Mouse (Mus musculus) heart, embryonic 11.5 days (tissue): ENCODE results near the gene Lbx2. TPM values are rescaled to one million over a fixed set of nuclear protein-coding genes. Genes with fewer than 3 reads are reported as not detected.

Experiments used
- ATAC-seq: fragments of 200-750 bp; cut with Nextera tagmentation; replicated peaks from 2 replicates; pipeline ENCODE4 v1.8.0; 2017; ENCODE audit warnings: moderate library complexity; ENCODE audit not compliant: insufficient number of reproducible peaks, low FRiP score, low TSS enrichment
- H3K27ac ChIP-seq: fragments of 300-500 bp; sonication (generic); 2 replicates; pipeline ENCODE4 v1.5.1; 2014; ENCODE audit warnings: mild to moderate bottlenecking, low read depth, low read length
- H3K27me3 ChIP-seq: fragments of 300-500 bp; sonication (generic); 2 replicates; pipeline ENCODE4 v1.6.1; 2014; ENCODE audit warnings: mild to moderate bottlenecking, low read length, mixed read lengths; ENCODE audit not compliant: control insufficient read depth, insufficient read depth
- H3K36me3 ChIP-seq: fragments of 300-500 bp; sonication (generic); 2 replicates; pipeline ENCODE4 v1.6.1; 2014; ENCODE audit warnings: mild to moderate bottlenecking, low read length, moderate library complexity, mixed read lengths; ENCODE audit not compliant: control insufficient read depth, insufficient read depth
- H3K4me1 ChIP-seq: fragments of 300-500 bp; sonication (generic); 2 replicates; pipeline ENCODE4 v1.6.1; 2014; ENCODE audit warnings: low read length; ENCODE audit not compliant: control insufficient read depth, insufficient read depth
- H3K4me2 ChIP-seq: fragments of 300-500 bp; sonication (generic); 2 replicates; pipeline ENCODE4 v1.6.1; 2014; ENCODE audit warnings: mild to moderate bottlenecking, moderate library complexity
- H3K4me3 ChIP-seq: fragments of 300-500 bp; sonication (generic); 2 replicates; pipeline ENCODE4 v1.5.1; 2014; ENCODE audit warnings: low read depth, low read length
- H3K9ac ChIP-seq: fragments of 300-500 bp; sonication (generic); 2 replicates; pipeline ENCODE4 v1.6.1; 2014; ENCODE audit warnings: mild to moderate bottlenecking, low read depth, low read length, moderate library complexity
- H3K9me3 ChIP-seq: fragments of 300-500 bp; sonication (generic); replicated peaks from 2 replicates; pipeline ENCODE4 v1.6.1; 2016; ENCODE audit warnings: low read length; ENCODE audit not compliant: control insufficient read depth
- WGBS: fragments of 180-500 bp; shearing (Covaris S2); extraction: QIAGEN DNeasy Blood & Tissue Kit; methylation state at CpG from one replicate; pipeline ENCODE4 v1.1.7; 2014; ENCODE audit not compliant: insufficient replicate concordance; 5-methylcytosine and 5-hydroxymethylcytosine counted together
- polyA plus RNA-seq: library from polyadenylated mRNA; unstranded; fragments of >200 nt; fragmentation: Nextera tagmentation; extraction: Ambion mirVana; gene quantifications from 2 replicates; pipeline ENCODE4 v1.2.1, GENCODE M21; 2014

Lbx2 gene
- polyA plus RNA-seq, 1 experiment from 2014 or later: 0.52 TPM

DNA sequence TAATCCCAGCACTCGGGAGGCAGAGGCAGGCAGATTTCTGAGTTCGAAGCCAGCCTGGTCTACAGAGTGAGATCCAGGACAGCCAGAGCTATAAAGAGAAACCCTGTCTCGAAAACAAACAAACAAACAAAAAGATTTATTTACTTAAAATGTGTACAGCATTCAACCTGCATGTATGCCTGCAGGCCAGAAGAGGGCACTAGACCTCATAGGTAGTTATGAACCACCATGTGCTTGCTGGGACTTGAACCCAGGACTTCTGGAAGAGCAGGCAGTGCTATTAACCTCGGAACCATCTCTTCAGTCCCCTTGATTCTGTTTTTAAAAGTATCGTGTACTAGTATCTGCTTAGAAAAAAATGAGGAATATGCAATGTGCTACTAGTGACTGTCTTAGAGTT is 41.3 kb downstream of the Lbx2 start:
- Histone ChIP-seq H3K9ac (no peak overlapping the region), H3K4me2 (no peak overlapping the region), H3K36me3 (no peaks in the 10 kb centered on the region), H3K4me1 (peaks cover 15% of the 10 kb centered on the region), H3K4me3 (no peak overlapping the region), H3K27ac (no peak overlapping the region), H3K9me3 (no peaks in the 10 kb centered on the region), H3K27me3 (no peaks in the 10 kb centered on the region)
- WGBS: 83% methylated on average over 5 of the region's 5 CpGs
- no peak for ATAC-seq

DNA sequence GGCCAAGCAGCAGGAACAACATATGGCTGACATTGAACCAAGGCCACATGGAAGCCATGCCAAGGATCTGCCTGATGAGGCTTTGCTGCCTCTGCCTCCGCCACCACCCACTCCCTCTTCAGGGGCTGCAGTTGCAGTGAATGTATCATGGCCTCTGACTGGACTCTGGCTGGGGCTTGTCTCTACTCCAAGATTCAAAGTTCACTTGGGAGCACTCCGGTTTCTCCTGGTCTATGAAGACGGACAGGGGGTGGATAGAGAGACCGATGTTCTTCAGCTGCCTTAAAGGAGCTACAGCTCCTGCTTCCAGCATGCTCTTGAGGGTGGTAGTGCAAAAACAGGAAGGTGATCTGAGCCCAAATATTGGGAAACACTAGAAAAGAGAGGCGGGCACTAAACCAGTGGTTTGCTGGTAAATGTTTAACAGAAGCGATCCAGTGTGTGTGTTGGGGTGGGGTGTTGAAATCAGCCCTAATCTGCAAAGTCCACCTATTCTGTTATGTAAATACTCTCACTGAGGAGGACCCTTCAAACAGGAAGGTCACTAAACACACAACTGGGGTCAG is 45.4 kb downstream of the Lbx2 start:
- H3K9me3 ChIP-seq: no peaks in the 10 kb centered on the region
- no peak for ATAC-seq
- no peak overlapping the region for H3K9ac ChIP-seq
- H3K27ac ChIP-seq: no peak overlapping the region
- H3K4me3 ChIP-seq: no peak overlapping the region
- no peak overlapping the region for H3K4me2 ChIP-seq
- H3K36me3 ChIP-seq: no peaks in the 10 kb centered on the region
- 82% methylated on average over 6 of the region's 6 CpGs for WGBS
- peaks cover 11% of the 10 kb centered on the region for H3K4me1 ChIP-seq
- 0 out of 2 replicates have a peak, but pooled peaks cover 3% of the 10 kb centered on the region for H3K27me3 ChIP-seq

- ATAC-seq: no peak
- H3K9me3 ChIP-seq: no peaks in the 10 kb centered on the region
- H3K36me3 ChIP-seq: no peaks in the 10 kb centered on the region
- no peak overlapping the region for H3K4me3 ChIP-seq
- H3K9ac ChIP-seq: no peak overlapping the region
- H3K27me3 ChIP-seq: 0 out of 2 replicates have a peak, but pooled peaks cover 3% of the 10 kb centered on the region
- WGBS: 82% methylated on average over 9 of the region's 9 CpGs
- H3K27ac ChIP-seq: no peak overlapping the region
- no peak overlapping the region for H3K4me2 ChIP-seq
- peaks cover 11% of the 10 kb centered on the region for H3K4me1 ChIP-seq
Measured at GRCm38 (mm10) chr6:83132176-83132919, 46.2 kb downstream of the Lbx2 start.

GRCm38 (mm10) chr6:83134226-83134625 is 48.1 kb downstream of the Lbx2 start:
- no peak overlapping the region for H3K4me2 ChIP-seq
- ATAC-seq: no peak
- no peak overlapping the region for H3K9ac ChIP-seq
- H3K27ac ChIP-seq: no peak overlapping the region
- H3K4me3 ChIP-seq: no peak overlapping the region
- H3K36me3 ChIP-seq: no peaks in the 10 kb centered on the region
- H3K27me3 ChIP-seq: 0 out of 2 replicates have a peak, but pooled peaks cover 3% of the 10 kb centered on the region
- no peaks in the 10 kb centered on the region for H3K9me3 ChIP-seq
- WGBS: 64% methylated on average over 3 of the region's 3 CpGs
- peaks cover 24% of the 10 kb centered on the region for H3K4me1 ChIP-seq

GRCm38 (mm10) chr6:83134951-83135513 is 48.9 kb downstream of the Lbx2 start, which contains the start of gene Rtkn:
Gene Rtkn, plus strand, starts transcription at chr6:83135463.
- WGBS: 60% methylated on average over 7 of the region's 7 CpGs
- Histone ChIP-seq H3K9me3 (no peaks in the 10 kb centered on the region), H3K4me2 (peak within 1 kb of the TSS; percentile 87), H3K4me3 (peak within 1 kb of the TSS; percentile 63), H3K9ac (peak within 1 kb of the TSS; percentile 94), H3K36me3 (no peaks in the 10 kb centered on the region), H3K27me3 (0 out of 2 replicates have a peak, but pooled peaks cover 3% of the 10 kb centered on the region), H3K27ac (peak within 1 kb of the TSS; percentile 99; the same call in 1 of the 2 replicates), H3K4me1 (peaks cover 24% of the 10 kb centered on the region)
- ATAC-seq: no peak

DNA sequence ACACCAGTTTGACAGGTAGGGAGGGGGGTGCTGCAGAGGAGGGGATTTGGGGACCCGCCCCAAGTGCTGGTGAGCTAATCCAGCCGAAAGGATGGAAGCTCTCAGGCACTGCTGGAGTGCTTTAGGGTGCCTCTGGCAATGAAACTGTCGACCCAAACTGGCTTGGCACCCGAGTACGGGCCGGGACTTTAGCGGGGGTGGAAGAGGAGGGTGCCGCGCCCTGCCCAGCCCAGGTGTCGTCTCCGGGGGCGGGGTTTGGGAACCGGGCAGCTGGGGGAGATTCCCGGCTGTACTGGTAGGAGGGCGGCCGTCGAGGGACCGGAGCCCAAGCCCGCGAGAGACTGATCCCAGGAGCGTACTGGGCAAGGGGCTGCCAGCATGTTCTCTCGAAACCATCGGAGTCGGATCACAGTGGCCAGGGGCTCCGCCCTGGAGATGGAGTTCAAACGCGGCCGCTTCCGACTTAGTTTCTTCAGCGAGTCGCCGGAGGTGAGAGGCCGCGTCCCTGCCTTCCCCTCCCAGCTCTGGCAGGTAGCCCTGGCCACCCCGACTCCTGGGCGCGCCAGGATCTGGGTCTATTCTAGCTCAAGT is 49.5 kb downstream of the Lbx2 start:
- Histone ChIP-seq H3K4me2 (peak overlapping the region; percentile 87), H3K27ac (no peak overlapping the region), H3K4me3 (peak overlapping the region; percentile 63), H3K27me3 (0 out of 2 replicates have a peak, but pooled peaks cover 3% of the 10 kb centered on the region), H3K9ac (peak overlapping the region; percentile 94), H3K4me1 (peaks cover 24% of the 10 kb centered on the region), H3K9me3 (no peaks in the 10 kb centered on the region), H3K36me3 (no peaks in the 10 kb centered on the region)
- no peak for ATAC-seq
- 2% methylated on average over 37 of the region's 37 CpGs for WGBS

GRCm38 (mm10) chr6:83136291-83136880 is 50.2 kb downstream of the Lbx2 start:
- 17% methylated on average over 5 of the region's 5 CpGs for WGBS
- Histone ChIP-seq H3K9me3 (no peaks in the 10 kb centered on the region), H3K27me3 (0 out of 2 replicates have a peak, but pooled peaks cover 3% of the 10 kb centered on the region), H3K36me3 (no peaks in the 10 kb centered on the region), H3K4me3 (peak overlapping the region; percentile 63), H3K4me2 (peak overlapping the region; percentile 87), H3K27ac (peak overlapping the region; percentile 99), H3K4me1 (peaks cover 24% of the 10 kb centered on the region), H3K9ac (peak overlapping the region; percentile 94)
- ATAC-seq: 0 out of 2 replicates have a peak, but pooled peaks have one; percentile 3

DNA sequence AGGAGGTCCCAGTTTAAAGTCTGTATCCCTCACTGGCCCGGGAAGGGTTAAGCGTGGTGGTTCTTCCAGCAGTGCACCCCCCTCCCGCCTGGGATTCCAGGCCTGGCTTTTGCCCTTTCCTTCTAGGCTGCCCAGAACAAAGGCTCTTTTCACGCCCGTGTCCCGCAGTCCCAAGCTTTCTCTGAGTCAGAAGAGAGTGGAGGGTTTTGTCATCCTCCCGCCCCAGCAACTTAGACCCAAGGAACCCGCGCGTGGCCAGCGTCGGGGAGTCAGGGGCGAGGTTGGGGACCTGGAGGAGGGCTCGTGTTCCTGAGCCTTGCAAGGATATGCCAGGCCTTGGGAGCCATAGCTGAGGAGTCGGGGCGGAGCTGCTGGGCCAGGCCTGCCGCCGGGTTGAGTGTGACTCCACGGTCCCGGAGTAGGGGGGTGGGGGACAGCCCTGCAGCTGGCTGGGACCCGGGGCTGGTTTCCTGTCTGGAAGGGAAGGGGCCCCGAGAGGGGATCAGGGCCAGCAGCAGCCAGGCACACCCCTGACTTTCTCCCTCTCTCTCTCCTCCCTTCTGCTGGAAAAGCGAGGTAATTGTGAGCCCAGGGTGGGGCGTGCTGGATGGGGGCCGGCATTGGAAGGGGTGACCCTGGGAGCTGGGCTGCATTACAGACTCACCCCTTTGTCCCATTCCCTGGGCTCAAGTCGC is 50.9 kb downstream of the Lbx2 start:
- H3K9me3 ChIP-seq: no peaks in the 10 kb centered on the region
- peak overlapping the region; percentile 99 for H3K27ac ChIP-seq
- peaks cover 31% of the 10 kb centered on the region for H3K4me1 ChIP-seq
- peak overlapping the region; percentile 63 for H3K4me3 ChIP-seq
- ATAC-seq: peak; percentile 72
- 1% methylated on average over 25 of the region's 26 CpGs for WGBS
- peak overlapping the region; percentile 87 for H3K4me2 ChIP-seq
- H3K9ac ChIP-seq: peak overlapping the region; percentile 94
- H3K36me3 ChIP-seq: no peaks in the 10 kb centered on the region
- 0 out of 2 replicates have a peak, but pooled peaks cover 3% of the 10 kb centered on the region for H3K27me3 ChIP-seq
